Mouse (Mus musculus) liver, embryonic 16.5 days (tissue): ENCODE measurements at regions not wholly inside any gene's neighbourhood (a gene's known extent, or its start where the extent isn't known, plus 50 kb on each side); places are given as distances from the start of the nearest gene placed in this dataset.

Experiments
- ATAC-seq: fragments of 200-750 bp; cut with Nextera tagmentation; 2 replicates; pipeline ENCODE4 v1.8.0; 2017; ENCODE audit warnings: low read depth, mild to moderate bottlenecking, moderate number of reproducible peaks, moderate library complexity
- H3K27ac ChIP-seq: fragments of 300-500 bp; sonication (generic); 2 replicates; pipeline ENCODE4 v1.5.1; 2014; ENCODE audit warnings: mild to moderate bottlenecking, low read length
- H3K27me3 ChIP-seq: fragments of 300-500 bp; sonication (generic); 2 replicates; pipeline ENCODE4 v1.6.1; 2014; ENCODE audit warnings: low read depth, low read length, mixed read lengths; ENCODE audit not compliant: control insufficient read depth, insufficient read depth
- H3K36me3 ChIP-seq: fragments of 300-500 bp; sonication (generic); 2 replicates; pipeline ENCODE4 v1.6.1; 2014; ENCODE audit warnings: mild to moderate bottlenecking; ENCODE audit not compliant: control insufficient read depth, insufficient read depth
- H3K4me1 ChIP-seq: fragments of 300-500 bp; sonication (generic); 2 replicates; pipeline ENCODE4 v1.6.1; 2014; ENCODE audit warnings: low read depth, low read length, mixed read lengths; ENCODE audit not compliant: control insufficient read depth
- H3K4me2 ChIP-seq: fragments of 300-500 bp; sonication (generic); 2 replicates; pipeline ENCODE4 v1.6.1; 2014; ENCODE audit warnings: low read depth, low read length, mixed read lengths
- H3K4me3 ChIP-seq: fragments of 300-500 bp; sonication (generic); 2 replicates; pipeline ENCODE4 v1.5.1; 2014; ENCODE audit warnings: low read depth, mild to moderate bottlenecking, low read length
- H3K9ac ChIP-seq: fragments of 300-500 bp; sonication (generic); 2 replicates; pipeline ENCODE4 v1.6.1; 2014; ENCODE audit warnings: low read depth, low read length
- H3K9me3 ChIP-seq: fragments of 300-500 bp; sonication (generic); replicated peaks from 2 replicates; pipeline ENCODE4 v1.6.1; 2016; ENCODE audit warnings: low read length; ENCODE audit not compliant: control insufficient read depth
- WGBS: fragments of 180-500 bp; shearing (Covaris S2); extraction: QIAGEN DNeasy Blood & Tissue Kit; methylation state at CpG from one replicate; pipeline ENCODE4 v1.1.7; 2014; ENCODE audit not compliant: insufficient replicate concordance; 5-methylcytosine and 5-hydroxymethylcytosine counted together

DNA sequence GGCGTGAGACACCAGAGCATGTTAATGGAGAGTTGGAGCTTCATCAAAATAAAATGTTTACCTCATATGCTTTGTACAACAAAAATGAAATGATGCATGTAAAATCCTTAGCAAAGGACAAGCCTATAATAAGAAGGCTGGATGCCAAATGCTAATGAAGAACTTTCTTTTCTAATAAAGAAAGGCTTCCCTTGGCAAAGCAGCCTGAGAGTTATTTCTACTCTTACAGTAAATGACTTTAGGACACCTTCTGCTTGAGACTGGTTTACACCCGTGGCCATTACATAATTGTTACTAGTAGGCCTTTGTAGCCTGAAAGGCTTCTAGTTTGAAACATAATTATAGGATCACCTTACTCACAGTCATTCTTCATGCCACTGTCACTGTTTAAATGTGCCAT, 310.7 kb upstream of the Gm21293 start:
- Histone ChIP-seq H3K27me3 (no peaks in the 10 kb centered on the region), H3K9ac (no peak overlapping the region), H3K4me1 (no peaks in the 10 kb centered on the region), H3K27ac (no peak overlapping the region), H3K4me2 (no peak overlapping the region), H3K4me3 (no peak overlapping the region), H3K36me3 (no peaks in the 10 kb centered on the region), H3K9me3 (no peaks in the 10 kb centered on the region)
- ATAC-seq, result no peak
- 55% methylated on average over 2 of the region's 2 CpGs for WGBS

GRCm38 (mm10) chr10:103855211-103855610, 287.6 kb upstream of the Gm21293 start:
- Histone ChIP-seq H3K27ac (no peak overlapping the region), H3K9ac (no peak overlapping the region), H3K27me3 (no peaks in the 10 kb centered on the region), H3K4me3 (no peak overlapping the region), H3K4me1 (no peaks in the 10 kb centered on the region), H3K9me3 (no peaks in the 10 kb centered on the region), H3K4me2 (no peak overlapping the region), H3K36me3 (no peaks in the 10 kb centered on the region)
- no peak for ATAC-seq
- 47% methylated on average over 1 of the region's 1 CpGs for WGBS

- H3K27ac ChIP-seq, result no peak overlapping the region
- H3K4me2 ChIP-seq, result no peak overlapping the region
- no peaks in the 10 kb centered on the region for H3K36me3 ChIP-seq
- ATAC-seq, result no peak
- no peak overlapping the region for H3K4me3 ChIP-seq
- H3K4me1 ChIP-seq, result no peaks in the 10 kb centered on the region
- no peaks in the 10 kb centered on the region for H3K27me3 ChIP-seq
- 75% methylated on average over 1 of the region's 1 CpGs for WGBS
- no peaks in the 10 kb centered on the region for H3K9me3 ChIP-seq
- no peak overlapping the region for H3K9ac ChIP-seq
Measured at GRCm38 (mm10) chr10:103860890-103861289, 281.9 kb upstream of the Gm21293 start.

GRCm38 (mm10) chr10:103862120-103862519, 280.7 kb upstream of the Gm21293 start:
- no peak for ATAC-seq
- WGBS, result 53% methylated on average over 2 of the region's 2 CpGs
- H3K9me3 ChIP-seq, result no peaks in the 10 kb centered on the region
- H3K4me3 ChIP-seq, result no peak overlapping the region
- no peaks in the 10 kb centered on the region for H3K27me3 ChIP-seq
- H3K27ac ChIP-seq, result no peak overlapping the region
- H3K4me2 ChIP-seq, result no peak overlapping the region
- no peaks in the 10 kb centered on the region for H3K4me1 ChIP-seq
- no peaks in the 10 kb centered on the region for H3K36me3 ChIP-seq
- H3K9ac ChIP-seq, result no peak overlapping the region

GRCm38 (mm10) chr10:103863909-103864308, 278.9 kb upstream of the Gm21293 start:
- WGBS, result 53% methylated on average over 3 of the region's 3 CpGs
- H3K27ac ChIP-seq, result no peak overlapping the region
- H3K27me3 ChIP-seq, result no peaks in the 10 kb centered on the region
- no peak overlapping the region for H3K4me3 ChIP-seq
- no peaks in the 10 kb centered on the region for H3K4me1 ChIP-seq
- no peaks in the 10 kb centered on the region for H3K36me3 ChIP-seq
- ATAC-seq, result no peak
- no peaks in the 10 kb centered on the region for H3K9me3 ChIP-seq
- H3K4me2 ChIP-seq, result no peak overlapping the region
- H3K9ac ChIP-seq, result no peak overlapping the region

GRCm38 (mm10) chr10:103910098-103910497, 232.7 kb upstream of the Gm21293 start:
- Histone ChIP-seq H3K4me3 (no peak overlapping the region), H3K27ac (no peak overlapping the region), H3K4me2 (no peak overlapping the region), H3K4me1 (no peaks in the 10 kb centered on the region), H3K9me3 (no peaks in the 10 kb centered on the region), H3K27me3 (no peaks in the 10 kb centered on the region), H3K9ac (no peak overlapping the region), H3K36me3 (no peaks in the 10 kb centered on the region)
- no peak for ATAC-seq
- WGBS, result 64% methylated on average over 2 of the region's 2 CpGs

DNA sequence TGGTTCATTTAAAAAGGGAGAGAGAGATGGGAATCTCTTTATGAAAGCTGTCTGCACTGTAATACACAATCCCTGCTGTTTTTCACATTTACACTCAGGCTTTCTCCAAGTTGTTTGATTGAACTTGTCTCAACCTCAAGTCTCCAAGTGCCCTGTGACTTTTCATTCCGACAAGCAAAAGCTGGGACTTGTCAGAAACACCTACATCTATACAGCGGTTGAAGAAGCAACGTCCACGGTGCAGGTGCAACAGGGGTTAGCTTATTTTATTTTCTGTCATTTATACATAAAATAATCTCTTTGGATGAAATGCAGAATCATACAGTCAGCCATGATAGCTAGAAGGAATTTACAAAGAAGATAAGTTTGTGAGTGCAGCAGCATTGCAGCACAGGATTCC, 184.6 kb upstream of the Gm21293 start:
- no peak for ATAC-seq
- Histone ChIP-seq H3K4me2 (no peak overlapping the region), H3K27ac (no peak overlapping the region), H3K9ac (no peak overlapping the region), H3K4me3 (no peak overlapping the region), H3K27me3 (no peaks in the 10 kb centered on the region), H3K36me3 (no peaks in the 10 kb centered on the region), H3K4me1 (no peaks in the 10 kb centered on the region), H3K9me3 (no peaks in the 10 kb centered on the region)
- WGBS, result 60% methylated on average over 4 of the region's 4 CpGs

DNA sequence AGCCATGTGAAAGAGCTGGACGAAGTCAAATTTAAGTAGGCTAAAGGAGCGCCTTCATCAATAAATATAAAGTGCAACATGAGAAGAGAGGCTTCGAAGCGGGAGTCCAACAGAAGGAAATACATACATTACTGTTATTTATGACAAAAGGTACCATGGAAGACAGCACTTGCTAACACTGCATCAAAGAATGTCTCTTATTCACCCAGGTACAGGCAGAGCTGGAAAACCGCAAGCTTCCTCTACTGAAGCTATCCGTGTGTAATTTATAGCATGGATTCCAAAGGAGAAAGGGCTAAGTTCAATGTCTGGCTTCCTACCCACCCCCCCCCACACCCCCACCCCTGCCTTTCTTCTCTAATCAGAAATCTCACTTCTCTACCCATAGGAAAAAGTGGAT, 166.7 kb upstream of the Gm21293 start:
- 78% methylated on average over 6 of the region's 6 CpGs for WGBS
- Histone ChIP-seq H3K36me3 (no peaks in the 10 kb centered on the region), H3K4me2 (no peak overlapping the region), H3K27me3 (no peaks in the 10 kb centered on the region), H3K27ac (no peak overlapping the region), H3K9ac (no peak overlapping the region), H3K4me3 (no peak overlapping the region), H3K9me3 (no peaks in the 10 kb centered on the region), H3K4me1 (no peaks in the 10 kb centered on the region)
- no peak for ATAC-seq

GRCm38 (mm10) chr10:103984287-103984956, 158.4 kb upstream of the Gm21293 start:
- H3K9ac ChIP-seq, result no peak overlapping the region
- WGBS, result 21% methylated on average over 1 of the region's 1 CpGs

More at GRCm38 (mm10) chr10:103984287-103984956, 158.4 kb upstream of the Gm21293 start:
- no peak for ATAC-seq
- H3K27ac ChIP-seq, result no peak overlapping the region
- H3K4me2 ChIP-seq, result no peak overlapping the region
- H3K36me3 ChIP-seq, result no peaks in the 10 kb centered on the region
- no peaks in the 10 kb centered on the region for H3K9me3 ChIP-seq
- no peaks in the 10 kb centered on the region for H3K4me1 ChIP-seq
- no peak overlapping the region for H3K4me3 ChIP-seq
- H3K27me3 ChIP-seq, result no peaks in the 10 kb centered on the region
